38 mouse cellular contexts compared by ENCODE assay signal in genomic region chr10:18750057-18750456, GRCm38 (mm10). TPM values are rescaled to one million over a fixed set of nuclear protein-coding genes. Genes with fewer than 3 reads are reported as not detected.
"Had no signal": no experiment of that assay in that cellular context is flagged by ENCODE, and none has a peak within 500 bp of the region (broad histone marks: within the 10 kb centered on the region; RNA-seq: fewer than 3 reads in every experiment).

No protein-coding gene starts in this region.

- H3K36me3 ChIP-seq: heart, embryonic 10.5 days; heart, embryonic 12.5 days; hindbrain, embryonic 10.5 days; hindbrain, embryonic 13.5 days; hindbrain, embryonic 15.5 days; limb, embryonic 13.5 days; limb, embryonic 15.5 days; liver, embryonic 12.5 days had no signal

- ATAC-seq: hindbrain, postnatal 0 days; intestine, embryonic 16.5 days; liver, embryonic 12.5 days had no signal

- H3K4me2 ChIP-seq: heart, embryonic 12.5 days; hindbrain, embryonic 13.5 days; hindbrain, embryonic 15.5 days; limb, embryonic 13.5 days; limb, embryonic 15.5 days; liver, embryonic 12.5 days had no signal

- H3K4me1 ChIP-seq: heart, embryonic 10.5 days; heart, embryonic 12.5 days; hindbrain, embryonic 10.5 days; hindbrain, embryonic 13.5 days; hindbrain, embryonic 15.5 days; limb, embryonic 13.5 days; limb, embryonic 15.5 days; liver, embryonic 12.5 days had no signal

- DNase-seq: gastrocnemius, adult 2 months; gastrocnemius, postnatal 10 days; gastrocnemius, postnatal 25 days; heart, adult 18-20 months; heart, postnatal 10 days; heart, postnatal 4 days; kidney, adult 18-20 months; kidney, adult 8-10 months; kidney, postnatal 10 days; kidney, postnatal 25 days; kidney, postnatal 4 days; layer of hippocampus, postnatal 36 days; left cerebral cortex, postnatal 4 days had no signal

- H3K9me3 ChIP-seq: heart, embryonic 10.5 days; heart, embryonic 12.5 days; hindbrain, embryonic 10.5 days; hindbrain, embryonic 13.5 days; hindbrain, embryonic 15.5 days; limb, embryonic 13.5 days; limb, embryonic 15.5 days; liver, embryonic 12.5 days had no signal

- H3K27me3 ChIP-seq: hindbrain, embryonic 13.5 days; hindbrain, embryonic 15.5 days had no signal

- H3K27ac ChIP-seq: gastrocnemius, adult 2 months; heart, embryonic 10.5 days; hindbrain, embryonic 10.5 days; hindbrain, embryonic 13.5 days; hindbrain, embryonic 15.5 days; hindbrain, postnatal 0 days; layer of hippocampus, adult 2 months; limb, embryonic 13.5 days; limb, embryonic 15.5 days; liver, embryonic 12.5 days; liver, embryonic 14.5 days had no signal

- H3K4me3 ChIP-seq: gastrocnemius, adult 2 months; heart, embryonic 10.5 days; heart, embryonic 12.5 days; hindbrain, embryonic 10.5 days; hindbrain, embryonic 13.5 days; hindbrain, embryonic 15.5 days; layer of hippocampus, adult 2 months; limb, embryonic 13.5 days; limb, embryonic 15.5 days; liver, embryonic 12.5 days had no signal

- H3K9ac ChIP-seq: heart, embryonic 12.5 days; hindbrain, embryonic 13.5 days; hindbrain, embryonic 15.5 days; limb, embryonic 13.5 days; limb, embryonic 15.5 days; liver, embryonic 12.5 days; liver, embryonic 14.5 days had no signal

RNA-seq across cellular contexts. Expression of gene Arfgef3, which starts 6.3 kb away (rescaled TPM):
- polyA plus RNA-seq: liver, adult 2 months had no signal

RNA-seq across cellular contexts. Expression of gene Gm4922, which starts 36.5 kb away (rescaled TPM):
- total RNA-seq: gastrocnemius, adult 2 months; gastrocnemius, postnatal 10 days; gastrocnemius, postnatal 25 days; gastrocnemius, postnatal 4 days; granulocyte monocyte progenitor cell, adult 5-6 weeks; heart, adult 18-20 months; heart, adult 8-10 months; heart, postnatal 10 days; heart, postnatal 25 days; heart, postnatal 4 days; hindbrain, postnatal 0 days; layer of hippocampus, adult 2 months; layer of hippocampus, postnatal 14 days; layer of hippocampus, postnatal 36 days; left cerebral cortex, adult 18-20 months; left cerebral cortex, adult 8-10 months; left cerebral cortex, postnatal 10 days; left cerebral cortex, postnatal 25 days; left cerebral cortex, postnatal 4 days; liver, adult 2 months had no signal
- polyA plus RNA-seq: heart, embryonic 10.5 days; heart, embryonic 12.5 days; heart, embryonic 14.5 days; hindbrain, embryonic 10.5 days; kidney, embryonic 14.5 days; limb, embryonic 11.5 days; limb, embryonic 13.5 days; limb, embryonic 15.5 days; liver, adult 2 months; liver, embryonic 12.5 days; liver, embryonic 14.5 days had no signal
